Mouse (Mus musculus) forebrain, embryonic 13.5 days (tissue): ENCODE measurements around the gene Skor1. TPM values are rescaled to one million over a fixed set of nuclear protein-coding genes. Genes with fewer than 3 reads are reported as not detected.

Source experiments
- ATAC-seq: fragments of 200-750 bp; cut with Nextera tagmentation; 2 replicates; pipeline ENCODE4 v1.8.0; 2017
- H3K27ac ChIP-seq: fragments of 300-500 bp; sonication (generic); 2 replicates; pipeline ENCODE4 v1.5.1; 2015; ENCODE audit warnings: inconsistent platforms, mild to moderate bottlenecking, moderate library complexity
- H3K27me3 ChIP-seq: fragments of 300-500 bp; sonication (generic); 2 replicates; pipeline ENCODE4 v1.6.1; 2015; ENCODE audit warnings: mild to moderate bottlenecking, inconsistent platforms
- H3K36me3 ChIP-seq: fragments of 300-500 bp; sonication (generic); 2 replicates; pipeline ENCODE4 v1.6.1; 2015; ENCODE audit warnings: mild to moderate bottlenecking, inconsistent platforms; ENCODE audit not compliant: poor library complexity, severe bottlenecking
- H3K4me1 ChIP-seq: fragments of 300-500 bp; sonication (generic); 2 replicates; pipeline ENCODE4 v1.6.1; 2015; ENCODE audit warnings: inconsistent platforms
- H3K4me2 ChIP-seq: fragments of 300-500 bp; sonication (generic); 2 replicates; pipeline ENCODE4 v1.6.1; 2015; ENCODE audit warnings: inconsistent platforms, mild to moderate bottlenecking, moderate library complexity
- H3K4me3 ChIP-seq: fragments of 300-500 bp; sonication (generic); 2 replicates; pipeline ENCODE4 v1.5.1; 2015; ENCODE audit warnings: mild to moderate bottlenecking, inconsistent platforms
- H3K9ac ChIP-seq: fragments of 300-500 bp; sonication (generic); 2 replicates; pipeline ENCODE4 v1.6.1; 2015; ENCODE audit warnings: mild to moderate bottlenecking, inconsistent platforms
- H3K9me3 ChIP-seq: fragments of 300-500 bp; sonication (generic); replicated peaks from 2 replicates; pipeline ENCODE4 v1.6.1; 2016; ENCODE audit warnings: inconsistent platforms
- WGBS: fragments of 180-500 bp; shearing (Covaris S2); methylation state at CpG from one replicate; pipeline ENCODE4 v1.1.7; 2015; 5-methylcytosine and 5-hydroxymethylcytosine counted together
- polyA plus RNA-seq: library from polyadenylated mRNA; unstranded; fragments of >200 nt; fragmentation: Nextera tagmentation; extraction: Ambion mirVana; gene quantifications from 2 replicates; pipeline ENCODE4 v1.2.1, GENCODE M21; 2015

Gene Skor1
- polyA plus RNA-seq, 1 experiment from 2014 or later: 0.28 TPM

DNA sequence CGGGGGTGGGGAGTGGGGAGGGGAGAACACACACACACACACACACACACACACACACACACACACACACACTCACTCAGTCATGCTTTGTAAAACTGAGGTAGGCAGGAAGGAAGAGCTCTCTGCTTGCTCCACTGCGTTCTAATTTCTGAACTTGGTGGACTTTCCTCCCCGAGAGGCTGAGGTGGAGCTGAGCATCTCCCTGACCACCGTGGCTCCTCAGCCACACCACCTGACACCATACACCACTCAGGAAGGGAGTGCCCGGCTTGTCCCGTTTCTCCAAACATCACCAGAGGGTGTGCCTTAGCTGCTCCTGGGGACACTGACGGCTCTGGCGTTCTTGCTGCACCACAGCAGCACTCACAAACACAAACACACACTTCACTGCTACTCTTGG, 29.5 kb upstream of the Skor1 start:
- Histone ChIP-seq H3K9me3 (no peaks in the 10 kb centered on the region), H3K27me3 (peaks cover 70% of the 10 kb centered on the region), H3K36me3 (no peaks in the 10 kb centered on the region), H3K9ac (no peak overlapping the region), H3K4me1 (peaks cover 31% of the 10 kb centered on the region), H3K27ac (no peak overlapping the region), H3K4me3 (no peak overlapping the region), H3K4me2 (no peak overlapping the region)
- WGBS: 81% methylated on average over 7 of the region's 8 CpGs
- no peak for ATAC-seq

DNA sequence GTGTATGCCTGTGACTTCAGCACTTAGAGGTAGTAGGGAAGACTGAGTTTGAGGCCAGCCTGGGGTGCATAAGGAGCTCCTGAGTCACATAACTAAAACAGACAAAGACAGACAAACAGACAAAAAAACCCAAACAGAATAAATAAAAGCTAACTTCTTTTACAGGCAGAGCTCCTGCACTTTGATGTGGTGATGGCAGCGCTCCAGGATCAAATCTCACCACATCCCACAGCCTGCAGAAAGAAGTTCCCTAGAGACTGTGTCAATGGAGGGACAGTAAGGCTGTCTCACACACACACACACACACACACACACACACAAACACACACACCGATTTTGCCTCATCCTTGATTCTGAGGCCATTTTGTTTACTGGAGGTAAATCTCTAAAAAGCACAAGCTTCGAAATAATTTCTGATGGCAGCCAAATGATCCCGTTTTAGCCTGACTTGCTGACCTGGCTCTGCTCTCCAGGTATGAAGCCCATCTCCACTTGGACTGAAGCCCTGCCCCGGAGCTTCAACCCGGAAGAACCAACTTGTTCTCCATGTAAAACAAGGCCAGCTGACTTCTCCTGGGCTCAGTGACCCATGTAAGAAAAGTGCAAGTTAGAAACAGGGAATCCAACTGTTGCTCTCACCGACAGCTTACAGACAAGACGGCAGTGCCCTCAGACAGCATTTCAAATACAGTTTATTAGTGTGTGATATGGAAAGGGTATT, 25.4 kb upstream of the Skor1 start:
- H3K4me3 ChIP-seq: no peak overlapping the region
- no peak for ATAC-seq
- peaks cover 54% of the 10 kb centered on the region for H3K27me3 ChIP-seq
- 88% methylated on average over 8 of the region's 8 CpGs for WGBS
- H3K36me3 ChIP-seq: no peaks in the 10 kb centered on the region
- H3K4me1 ChIP-seq: peaks cover 5% of the 10 kb centered on the region; the same call in 1 of the 2 replicates
- no peak overlapping the region for H3K27ac ChIP-seq
- no peak overlapping the region for H3K9ac ChIP-seq
- H3K4me2 ChIP-seq: no peak overlapping the region
- H3K9me3 ChIP-seq: no peaks in the 10 kb centered on the region

GRCm38 (mm10) chr9:63171951-63172350, 23.2 kb upstream of the Skor1 start:
- H3K36me3 ChIP-seq: no peaks in the 10 kb centered on the region
- 35% methylated on average over 2 of the region's 2 CpGs for WGBS
- no peak overlapping the region for H3K4me2 ChIP-seq
- no peak overlapping the region for H3K9ac ChIP-seq
- no peaks in the 10 kb centered on the region for H3K9me3 ChIP-seq
- H3K27me3 ChIP-seq: peaks cover 35% of the 10 kb centered on the region
- no peak for ATAC-seq
- H3K4me1 ChIP-seq: peaks cover 4% of the 10 kb centered on the region; the same call in 1 of the 2 replicates
- H3K27ac ChIP-seq: no peak overlapping the region
- no peak overlapping the region for H3K4me3 ChIP-seq

DNA sequence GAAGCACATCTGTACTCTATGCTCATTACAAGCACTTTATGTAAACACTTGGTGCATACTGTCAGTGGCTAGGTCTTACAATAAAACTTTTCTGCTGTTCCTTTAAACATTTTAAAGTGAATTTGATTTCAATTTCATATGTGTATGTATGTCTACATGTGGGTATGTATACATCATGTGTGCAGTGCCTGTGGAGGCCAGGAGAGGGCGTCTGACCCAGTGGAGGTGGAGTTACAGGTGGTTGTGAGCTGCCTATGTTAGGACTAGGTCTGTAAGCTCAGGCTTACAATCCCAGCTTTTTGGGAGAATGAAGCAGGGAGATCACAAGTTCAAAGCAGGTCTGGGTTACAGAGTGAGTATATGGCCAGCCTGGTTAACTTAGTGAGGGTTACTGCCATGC, 20.4 kb upstream of the Skor1 start:
- Histone ChIP-seq H3K27ac (no peak overlapping the region), H3K36me3 (no peaks in the 10 kb centered on the region), H3K9ac (no peak overlapping the region), H3K9me3 (no peaks in the 10 kb centered on the region), H3K4me2 (no peak overlapping the region), H3K27me3 (peaks cover 30% of the 10 kb centered on the region), H3K4me3 (no peak overlapping the region), H3K4me1 (no peaks in the 10 kb centered on the region)
- ATAC-seq: no peak
- 79% methylated on average over 1 of the region's 1 CpGs for WGBS

- no peaks in the 10 kb centered on the region for H3K9me3 ChIP-seq
- H3K4me1 ChIP-seq: no peaks in the 10 kb centered on the region
- no peak overlapping the region for H3K27ac ChIP-seq
- WGBS: 15% methylated on average over 9 of the region's 9 CpGs
- no peak overlapping the region for H3K4me3 ChIP-seq
- H3K4me2 ChIP-seq: no peak overlapping the region
- peaks cover 10% of the 10 kb centered on the region; the same call in 1 of the 2 replicates for H3K36me3 ChIP-seq
- no peak for ATAC-seq
- H3K27me3 ChIP-seq: peaks cover 41% of the 10 kb centered on the region
- H3K9ac ChIP-seq: no peak overlapping the region
Observed at GRCm38 (mm10) chr9:63165070-63165469, 16.3 kb upstream of the Skor1 start.

GRCm38 (mm10) chr9:63163756-63164155, 15.0 kb upstream of the Skor1 start:
- no peak overlapping the region for H3K27ac ChIP-seq
- H3K36me3 ChIP-seq: peaks cover 10% of the 10 kb centered on the region; the same call in 1 of the 2 replicates
- H3K4me1 ChIP-seq: no peaks in the 10 kb centered on the region
- H3K4me2 ChIP-seq: no peak overlapping the region
- ATAC-seq: no peak
- H3K9ac ChIP-seq: no peak overlapping the region
- 70% methylated on average over 8 of the region's 8 CpGs for WGBS
- H3K4me3 ChIP-seq: no peak overlapping the region
- peaks cover 54% of the 10 kb centered on the region for H3K27me3 ChIP-seq
- no peaks in the 10 kb centered on the region for H3K9me3 ChIP-seq

- H3K27ac ChIP-seq: no peak overlapping the region
- H3K4me1 ChIP-seq: peaks cover 23% of the 10 kb centered on the region
- 8% methylated on average over 14 of the region's 14 CpGs for WGBS
- peaks cover 6% of the 10 kb centered on the region; the same call in 1 of the 2 replicates for H3K9me3 ChIP-seq
- H3K4me3 ChIP-seq: no peak overlapping the region
- H3K36me3 ChIP-seq: no peaks in the 10 kb centered on the region
- ATAC-seq: peak; percentile 59; the same call in 1 of the 2 replicates
- H3K4me2 ChIP-seq: no peak overlapping the region
- no peak overlapping the region for H3K9ac ChIP-seq
- H3K27me3 ChIP-seq: peaks cover 100% of the 10 kb centered on the region
Observed at GRCm38 (mm10) chr9:63151949-63152348, 3.2 kb upstream of the Skor1 start.

GRCm38 (mm10) chr9:63151072-63151870, 2.5 kb upstream of the Skor1 start:
- H3K9ac ChIP-seq: no peak overlapping the region
- no peak overlapping the region for H3K27ac ChIP-seq
- 0 out of 2 replicates have a peak, but pooled peaks have one; percentile 16 for ATAC-seq
- H3K4me1 ChIP-seq: peaks cover 29% of the 10 kb centered on the region
- peaks cover 100% of the 10 kb centered on the region for H3K27me3 ChIP-seq
- no peaks in the 10 kb centered on the region for H3K36me3 ChIP-seq
- no peak overlapping the region; the same call in 1 of the 2 replicates for H3K4me2 ChIP-seq
- 1% methylated on average over 20 of the region's 20 CpGs for WGBS
- peaks cover 6% of the 10 kb centered on the region; the same call in 1 of the 2 replicates for H3K9me3 ChIP-seq
- no peak overlapping the region for H3K4me3 ChIP-seq

DNA sequence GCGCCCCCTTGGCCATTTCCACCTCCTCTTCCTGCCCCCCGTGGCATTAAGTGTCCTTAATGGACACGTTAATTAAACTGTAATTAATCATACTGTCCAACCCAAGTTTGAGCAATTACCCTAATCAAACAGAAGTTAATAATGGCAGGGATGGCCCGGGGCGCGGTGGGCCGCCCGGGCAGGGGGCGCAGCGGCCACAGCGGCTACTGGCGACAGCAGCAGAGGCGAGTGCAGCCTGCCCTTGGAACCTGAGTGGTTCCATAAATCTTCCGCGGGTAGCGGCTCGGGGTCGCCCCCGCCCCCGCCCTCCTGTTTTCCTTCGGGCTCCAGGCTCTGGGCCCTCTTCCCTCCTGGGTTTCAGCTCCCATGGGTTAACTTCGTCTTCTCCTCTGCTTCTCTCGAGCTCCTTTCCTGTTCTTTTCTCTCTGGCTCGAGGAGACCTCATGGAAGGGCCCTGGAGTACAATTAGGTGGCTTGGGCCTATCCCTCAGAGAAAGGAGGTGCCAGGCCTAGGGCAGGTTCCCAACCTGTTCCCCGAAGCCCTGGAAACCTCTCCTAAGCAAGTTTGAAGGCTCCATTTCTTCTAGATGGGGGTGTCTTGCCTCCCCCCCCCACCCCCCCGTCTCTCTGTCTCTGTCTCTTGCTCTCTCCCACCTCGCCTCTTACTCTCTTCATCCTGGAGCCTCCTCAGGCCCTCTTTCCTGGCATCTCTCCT, 1.5 kb upstream of the Skor1 start:
- Histone ChIP-seq H3K4me1 (peaks cover 39% of the 10 kb centered on the region), H3K36me3 (no peaks in the 10 kb centered on the region), H3K9ac (no peak overlapping the region), H3K4me2 (no peak overlapping the region), H3K27ac (no peak overlapping the region), H3K9me3 (peaks cover 6% of the 10 kb centered on the region; the same call in 1 of the 2 replicates), H3K27me3 (peaks cover 100% of the 10 kb centered on the region), H3K4me3 (0 out of 2 replicates have a peak overlapping the region, but pooled peaks have one; percentile 10)
- WGBS: 2% methylated on average over 26 of the region's 27 CpGs
- ATAC-seq: no peak

GRCm38 (mm10) chr9:63149372-63149766, 608 bp upstream of the Skor1 start:
- ATAC-seq: no peak
- Histone ChIP-seq H3K9ac (no peak overlapping the region), H3K4me1 (peaks cover 48% of the 10 kb centered on the region), H3K27ac (no peak overlapping the region), H3K4me2 (peak overlapping the region; percentile 71), H3K4me3 (peak overlapping the region; percentile 42), H3K9me3 (peaks cover 6% of the 10 kb centered on the region; the same call in 1 of the 2 replicates), H3K36me3 (no peaks in the 10 kb centered on the region), H3K27me3 (peaks cover 100% of the 10 kb centered on the region)
- under 1% methylated on average over 20 of the region's 20 CpGs for WGBS

- no peaks in the 10 kb centered on the region for H3K36me3 ChIP-seq
- peak overlapping the region; percentile 42; the same call in 1 of the 2 replicates for H3K4me3 ChIP-seq
Observed at GRCm38 (mm10) chr9:63147786-63148409, 863 bp downstream of the Skor1 start.

More at GRCm38 (mm10) chr9:63147786-63148409, 863 bp downstream of the Skor1 start:
- Histone ChIP-seq H3K27me3 (peaks cover 100% of the 10 kb centered on the region), H3K27ac (no peak overlapping the region), H3K4me2 (peak overlapping the region; percentile 71; the same call in 1 of the 2 replicates), H3K9ac (no peak overlapping the region), H3K4me1 (peaks cover 52% of the 10 kb centered on the region), H3K9me3 (no peaks in the 10 kb centered on the region)
- no peak for ATAC-seq
- 1% methylated on average over 14 of the region's 14 CpGs for WGBS
